Mouse (Mus musculus): ENCODE data around the gene Plekhg1. TPM values are rescaled to one million over a fixed set of nuclear protein-coding genes. Genes with fewer than 3 reads are reported as not detected.
A peak's percentile ranks its signal among the peaks of the same experiment; 100 is the strongest.

Gene Plekhg1
- total RNA-seq, 2 experiments from 2014 or later = 9.1 to 11.8 TPM

GRCm38 (mm10) chr10:3978792-3979488 is 238.8 kb downstream of the Plekhg1 start:
- no peak for DNase-seq (ENCODE audit: low spot score in 2 of 2)
- intact Hi-C loops (cut with DNase I) = no loop called here

GRCm38 (mm10) chr10:3980231-3980630 is 240.1 kb downstream of the Plekhg1 start:
- no peak for DNase-seq (ENCODE audit: low spot score in 2 of 2)

GRCm38 (mm10) chr10:3990295-3990883 is 250.2 kb downstream of the Plekhg1 start:
- no peak for DNase-seq (ENCODE audit: low spot score in 2 of 2)
- intact Hi-C loops (cut with DNase I) = no loop called here

More at GRCm38 (mm10) chr10:3980231-3980630, 240.1 kb downstream of the Plekhg1 start:
- intact Hi-C loops (cut with DNase I) = no loop called here

- DNase-seq (ENCODE audit: low spot score in 2 of 2) = no peak
- intact Hi-C loops (cut with DNase I) = no loop called here
Observed at GRCm38 (mm10) chr10:3993365-3994102, 253.4 kb downstream of the Plekhg1 start.

GRCm38 (mm10) chr10:3995277-3995676 is 255.1 kb downstream of the Plekhg1 start:
- DNase-seq (ENCODE audit: low spot score in 2 of 2) = no peak
- intact Hi-C loops (cut with DNase I) = no loop called here

- intact Hi-C loops (cut with DNase I) = loop anchor here (2.0 kb wide), 1 partner anchor 336 kb away; no protein-coding TSS in a partner anchor
- peak; percentile 47 to 64 for DNase-seq (ENCODE audit: low spot score in 2 of 2)
Observed at GRCm38 (mm10) chr10:3996170-3996876, 256.2 kb downstream of the Plekhg1 start.

GRCm38 (mm10) chr10:3997851-3998426 is 257.8 kb downstream of the Plekhg1 start:
- DNase-seq (ENCODE audit: low spot score in 2 of 2) = no peak
- intact Hi-C loops (cut with DNase I) = loop anchor here (2.0 kb wide), 1 partner anchor 335 kb away; no protein-coding TSS in a partner anchor

- DNase-seq (ENCODE audit: low spot score in 2 of 2) = no peak
- intact Hi-C loops (cut with DNase I) = no loop called here
Observed at GRCm38 (mm10) chr10:4002711-4003110, 262.5 kb downstream of the Plekhg1 start.

GRCm38 (mm10) chr10:4005191-4005590 is 265.0 kb downstream of the Plekhg1 start:
- intact Hi-C loops (cut with DNase I) = no loop called here

GRCm38 (mm10) chr10:4006296-4007015 is 266.3 kb downstream of the Plekhg1 start:
- intact Hi-C loops (cut with DNase I) = no loop called here
- no peak for DNase-seq (ENCODE audit: low spot score in 2 of 2)

More at GRCm38 (mm10) chr10:4005191-4005590, 265.0 kb downstream of the Plekhg1 start:
- DNase-seq (ENCODE audit: low spot score in 2 of 2) = no peak

Other genes with a start within 250 kb of the Plekhg1 start
- gene Iyd, start 200.1 kb upstream of the Plekhg1 start, total RNA-seq (2021) = under 1 TPM; 0.32 to 0.59 TPM
- 10 to 100 TPM; 12.3 to 13.0 TPM for gene Mthfd1l, start 232.8 kb downstream of the Plekhg1 start, total RNA-seq (2021)